Mouse (Mus musculus) lung, adult 2 months (tissue): ENCODE results near the gene Alox5ap.

Experiments
- CTCF ChIP-seq: fragments of 200-500 bp; IDR thresholded peaks from 2 replicates; pipeline ENCODE4 v1.5.1; 2011; ENCODE audit warnings: mild to moderate bottlenecking, low read length, control low read depth; ENCODE audit not compliant: insufficient read depth
- POLR2A ChIP-seq: fragments of 200-500 bp; IDR thresholded peaks from 2 replicates; pipeline ENCODE4 v1.6.1; 2011; ENCODE audit warnings: low read depth, mild to moderate bottlenecking, control low read depth, low read length, borderline replicate concordance; ENCODE audit errors: extremely low read depth

DNA sequence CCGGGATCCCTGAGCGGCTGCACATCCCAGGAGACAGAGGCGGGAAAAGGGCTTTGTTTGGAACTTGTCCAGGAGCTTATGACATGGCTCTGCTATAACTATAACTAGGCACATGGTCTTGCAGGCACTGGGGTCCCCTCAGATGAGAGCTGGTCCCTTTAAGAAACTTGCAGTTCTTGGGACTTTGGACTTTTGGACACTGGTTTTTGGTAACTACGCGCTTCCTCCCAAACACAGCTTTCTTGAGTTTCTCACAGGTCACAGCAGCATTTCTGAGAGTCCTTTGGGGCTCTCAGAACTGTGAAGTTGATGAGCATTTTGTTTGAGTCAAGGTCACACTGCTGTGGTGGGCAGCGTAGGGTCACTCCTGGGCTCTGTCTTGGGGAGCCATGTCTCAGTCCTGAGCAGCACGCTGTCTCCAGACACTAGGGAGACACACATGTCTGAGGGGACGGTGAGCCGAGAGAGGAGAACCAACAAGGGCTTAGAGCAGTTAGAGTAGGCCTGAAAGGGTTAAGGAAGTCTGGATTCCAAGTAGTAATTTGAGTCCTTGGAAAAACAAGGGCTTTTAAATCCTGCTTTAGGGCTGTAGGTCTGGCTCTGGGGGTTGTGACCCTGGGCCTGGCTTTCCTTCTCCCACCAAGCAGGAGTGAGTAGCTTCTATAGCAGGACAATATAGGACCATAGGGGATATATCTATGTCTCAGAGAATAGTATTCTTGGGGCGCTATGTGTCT lies 67.0 kb downstream of the Alox5ap start:
- TF ChIP-seq POLR2A = no peak
- TF ChIP-seq CTCF = no peak
